Mouse (Mus musculus) lung, postnatal 4 days (tissue): ENCODE data around the gene Gm49325.

Source experiments
- DNase-seq, 2 experiments: peaks; one replicate each; pipeline ENCODE4 v3.0.0; 2021

Gene Gm49325

DNA sequence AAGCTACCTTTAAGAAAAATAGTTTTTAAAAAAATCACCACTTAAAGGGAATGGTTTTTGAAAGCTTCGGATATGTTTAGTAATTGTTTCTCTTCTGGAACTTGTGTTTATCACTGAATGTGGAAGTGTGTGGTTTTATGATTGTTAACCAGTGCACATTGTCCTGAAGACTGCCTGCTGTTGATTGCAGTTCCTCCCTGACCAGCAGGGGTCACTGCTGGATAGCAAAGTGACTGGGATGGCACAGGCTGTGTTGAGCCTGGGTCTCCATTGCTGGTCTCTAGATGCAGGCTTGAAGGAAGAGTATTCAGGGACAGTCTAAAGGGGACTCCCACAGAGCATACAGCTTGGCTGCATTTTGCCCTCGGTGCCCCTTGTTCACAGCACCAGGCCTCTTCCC is 21.5 kb downstream of the Gm49325 start:
- peak; percentile 78 to 88 for DNase-seq

DNA sequence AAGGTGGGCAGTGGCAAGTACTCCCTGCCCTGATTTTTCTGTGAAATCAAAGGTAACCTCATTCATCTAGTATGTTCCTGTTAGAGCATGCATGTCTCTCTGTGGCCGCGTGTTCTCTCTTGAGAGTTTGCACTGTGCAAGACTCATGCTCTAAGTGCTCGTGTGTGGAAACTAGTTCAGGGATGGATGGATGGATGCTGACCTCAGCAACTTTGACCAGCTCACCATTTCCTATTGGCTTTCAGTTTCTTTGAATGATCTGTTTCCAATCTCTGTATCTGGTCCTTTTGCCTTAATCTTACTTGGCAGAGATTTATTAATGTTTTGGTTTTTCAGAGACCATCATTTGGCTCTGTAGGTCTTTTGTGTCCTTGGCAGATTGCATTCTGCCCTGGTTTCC is 23.2 kb downstream of the Gm49325 start:
- no peak for DNase-seq

DNA sequence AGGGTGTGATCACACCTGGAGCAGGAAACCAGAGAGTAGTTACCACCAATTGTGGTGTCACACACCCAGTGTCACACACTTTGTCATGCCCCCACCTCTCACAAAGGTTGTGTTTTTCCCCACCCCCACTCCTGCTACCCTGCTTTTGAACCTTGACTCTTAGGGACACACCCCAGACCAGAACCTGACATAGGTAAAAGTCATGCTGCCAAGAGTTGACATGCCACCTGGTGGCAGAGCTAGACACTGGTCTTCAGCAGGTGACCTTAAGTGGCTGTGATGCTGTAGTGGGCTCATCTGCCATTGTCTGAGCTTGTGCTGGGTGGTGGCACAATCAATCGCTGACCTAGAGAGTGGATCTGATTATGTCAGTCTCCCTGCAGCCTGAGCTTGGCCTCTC is 24.0 kb downstream of the Gm49325 start:
- no peak for DNase-seq

DNA sequence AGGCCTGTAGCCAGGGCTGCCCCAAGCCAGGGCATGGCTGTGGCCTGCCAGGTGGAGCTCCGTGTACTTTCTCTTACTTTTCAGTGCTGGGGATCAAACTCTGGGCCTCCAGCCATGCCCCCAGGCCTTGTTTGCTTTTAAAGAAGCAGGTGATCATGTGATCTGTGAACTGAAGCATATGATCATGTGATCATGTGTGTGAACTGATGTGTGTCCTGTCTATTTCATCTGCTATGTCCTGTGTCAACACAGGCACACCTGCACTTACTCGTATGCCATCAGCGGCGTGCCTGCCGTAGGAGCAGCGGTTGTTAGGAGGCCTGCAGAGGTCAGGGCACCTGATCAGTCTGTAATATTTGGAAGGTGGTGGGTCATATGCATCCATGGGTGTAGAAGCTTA is 28.0 kb downstream of the Gm49325 start:
- DNase-seq = no peak

DNA sequence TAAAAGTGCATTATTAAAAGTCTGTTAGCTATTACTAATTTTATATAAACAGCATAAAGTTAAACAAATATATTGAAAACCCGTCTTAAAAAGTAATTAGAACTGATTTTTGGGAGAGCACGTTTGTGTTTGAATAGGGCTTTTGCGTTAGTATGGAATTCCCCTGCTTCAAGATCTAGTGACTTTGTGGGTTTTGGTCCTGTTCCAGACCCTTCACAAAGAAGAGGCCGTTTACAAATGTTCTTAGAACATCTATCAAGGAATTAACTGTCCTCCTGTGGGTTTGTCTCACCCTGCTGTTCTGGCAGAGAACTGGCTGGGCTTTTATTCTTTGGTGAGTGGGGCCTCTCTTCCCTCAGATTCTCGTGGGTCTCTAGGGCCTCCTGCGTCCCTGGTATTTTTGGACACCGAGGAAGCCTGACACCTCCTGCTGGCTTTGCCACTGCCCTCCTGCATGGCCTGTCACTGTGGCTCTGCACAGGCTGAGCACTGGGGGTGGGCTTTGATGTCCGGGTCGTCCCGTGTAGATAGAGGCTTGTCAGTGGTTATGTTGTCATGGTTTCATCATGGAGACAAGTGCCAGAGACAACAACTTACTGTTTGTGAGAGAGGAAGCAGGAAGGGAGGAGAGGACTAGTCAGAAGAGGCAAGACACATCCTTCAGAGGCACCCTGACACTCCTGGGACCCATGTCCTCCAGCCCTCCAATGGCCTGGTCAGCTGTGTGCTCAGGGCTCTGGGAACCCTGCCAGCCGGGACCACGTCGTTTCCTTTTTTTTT is 28.6 kb downstream of the Gm49325 start:
- peak; percentile 38 to 72 for DNase-seq

DNA sequence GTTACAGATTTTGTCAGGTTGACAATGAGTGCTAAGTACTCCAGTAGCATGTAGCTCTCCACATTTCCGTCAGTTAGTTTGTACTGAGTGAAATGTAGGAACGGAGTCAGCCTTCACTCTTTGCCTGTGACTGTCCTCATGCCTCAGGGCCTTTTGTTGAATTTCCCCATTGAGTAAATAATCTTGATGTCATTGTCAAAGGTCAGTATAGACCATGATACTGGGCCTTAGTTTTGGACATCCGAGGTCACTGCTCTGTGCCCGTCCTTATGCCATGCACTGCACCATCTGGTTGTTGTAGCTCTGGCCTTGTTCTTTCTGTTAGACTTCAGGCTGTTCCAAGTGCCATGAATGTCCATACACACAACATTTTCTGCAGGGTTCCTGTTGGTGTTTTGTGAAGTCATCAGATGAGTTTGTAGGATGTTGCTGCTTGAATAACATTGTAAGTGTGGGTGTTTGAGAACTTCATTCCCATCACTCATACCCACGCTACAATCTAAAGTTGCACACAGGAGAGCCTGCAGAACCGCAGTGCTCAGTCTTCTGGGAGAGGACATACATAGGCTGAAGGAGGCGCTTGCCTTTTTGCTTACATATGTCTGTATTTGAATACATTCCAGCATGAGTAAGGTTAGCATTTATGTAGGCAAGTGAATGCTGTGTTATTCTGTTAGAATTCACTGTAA is 30.4 kb downstream of the Gm49325 start:
- DNase-seq = no peak

GRCm38 (mm10) chr10:77638956-77639355 is 33.0 kb downstream of the Gm49325 start:
- peak in 1 of 2 experiments; percentile 56 for DNase-seq

DNA sequence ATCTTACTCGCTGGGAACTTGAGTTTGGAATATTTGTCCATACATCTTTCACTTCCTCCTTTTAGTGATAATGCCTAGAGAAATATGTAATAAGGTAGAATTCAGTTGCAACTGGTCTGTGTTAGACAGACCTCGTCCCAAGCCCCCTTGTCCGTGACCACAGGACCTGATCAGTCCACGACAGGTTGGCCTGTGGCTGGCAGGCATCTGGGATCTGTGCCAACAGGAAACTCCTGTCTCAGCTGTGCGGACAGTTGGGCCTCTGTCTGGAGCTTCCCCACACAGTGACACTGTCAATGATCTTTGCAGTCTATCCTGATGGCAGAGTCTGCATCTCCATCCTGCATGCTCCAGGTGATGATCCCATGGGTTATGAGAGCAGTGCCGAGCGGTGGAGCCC is 37.2 kb downstream of the Gm49325 start:
- no peak for DNase-seq

DNA sequence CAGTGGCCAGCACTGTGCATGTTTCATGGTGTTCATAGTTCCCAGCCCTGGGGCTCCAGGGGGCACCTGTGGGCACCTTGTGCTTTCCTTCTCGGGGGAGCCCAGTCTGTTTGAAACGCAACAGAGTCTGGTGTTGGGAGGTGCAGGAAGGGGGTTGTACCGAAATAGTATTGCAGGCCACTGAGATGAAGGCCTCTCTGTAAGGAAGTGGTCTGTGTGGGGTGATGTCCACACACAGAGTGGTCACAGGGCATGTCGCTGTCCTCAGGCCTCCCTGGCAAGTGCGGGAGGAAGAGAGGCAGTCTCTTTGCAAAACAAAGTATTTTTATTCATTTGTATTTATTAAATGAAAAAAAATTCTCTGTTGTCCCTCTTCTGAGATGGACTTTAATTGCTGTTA is 39.6 kb downstream of the Gm49325 start:
- DNase-seq = no peak

- no peak for DNase-seq
Measured at GRCm38 (mm10) chr10:77647461-77647860, 41.5 kb downstream of the Gm49325 start.

- no peak for DNase-seq
Measured at GRCm38 (mm10) chr10:77647901-77648300, 41.9 kb downstream of the Gm49325 start.

DNA sequence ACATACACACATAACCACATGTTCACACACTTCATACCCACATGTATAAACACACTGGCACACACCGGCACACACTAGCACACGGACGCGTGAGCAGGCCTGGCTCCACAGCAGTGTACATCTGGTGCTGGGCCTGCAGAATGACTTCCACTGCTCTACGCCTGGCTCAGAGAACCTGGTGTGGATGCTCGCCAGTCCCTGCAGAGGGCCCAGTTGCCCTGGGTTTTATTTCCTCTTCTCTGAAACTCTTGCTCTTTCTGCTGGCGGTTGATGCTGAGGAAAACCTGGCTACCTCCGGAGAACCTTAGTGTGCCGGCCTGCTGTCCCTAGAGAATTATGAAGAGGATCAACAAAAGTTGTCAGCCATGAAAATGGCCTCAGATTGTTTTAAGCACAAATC is 46.0 kb downstream of the Gm49325 start:
- no peak for DNase-seq

DNA sequence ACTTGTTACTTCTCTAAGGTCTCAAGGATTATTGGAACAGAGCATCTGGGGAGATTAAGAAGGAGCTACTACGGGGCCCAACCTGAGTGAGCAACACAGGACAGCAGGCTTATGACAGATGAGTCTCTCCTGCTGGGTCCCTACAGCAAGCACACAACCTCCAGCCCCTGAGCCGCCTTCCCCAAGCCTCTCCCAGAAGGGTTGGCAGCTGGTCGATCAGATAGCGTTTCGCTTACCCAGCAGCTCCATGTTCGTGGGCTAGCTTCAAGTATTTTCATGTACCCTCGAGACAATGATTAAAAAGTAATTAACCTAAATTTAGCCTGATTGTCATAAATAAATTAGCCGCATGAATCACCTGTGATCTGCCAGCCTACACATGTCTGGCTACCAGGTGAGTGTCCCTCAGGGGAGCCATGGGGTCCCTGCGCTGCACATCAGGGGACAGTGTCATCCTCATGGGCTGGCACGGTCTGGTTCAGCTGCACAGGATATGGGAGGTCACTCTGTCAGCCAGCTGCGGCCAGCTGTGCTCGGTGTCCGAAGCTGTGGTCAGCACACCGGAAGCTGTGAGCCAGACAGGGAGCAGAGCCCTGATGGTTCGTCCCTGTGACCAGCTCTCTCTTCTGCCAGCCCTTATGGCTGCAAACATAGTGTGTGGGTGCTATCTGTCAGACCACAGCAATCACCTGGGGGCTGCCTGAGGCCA is 52.4 kb downstream of the Gm49325 start:
- DNase-seq = peak; percentile 67 to 90

- no peak for DNase-seq
Measured at GRCm38 (mm10) chr10:77663949-77664665, 58.1 kb downstream of the Gm49325 start.

- DNase-seq = no peak
Measured at GRCm38 (mm10) chr10:77666342-77666741, 60.3 kb downstream of the Gm49325 start.

- DNase-seq = no peak
Measured at GRCm38 (mm10) chr10:77667402-77667801, 61.4 kb downstream of the Gm49325 start.

- no peak for DNase-seq
Measured at GRCm38 (mm10) chr10:77670710-77671109, 64.7 kb downstream of the Gm49325 start.

DNA sequence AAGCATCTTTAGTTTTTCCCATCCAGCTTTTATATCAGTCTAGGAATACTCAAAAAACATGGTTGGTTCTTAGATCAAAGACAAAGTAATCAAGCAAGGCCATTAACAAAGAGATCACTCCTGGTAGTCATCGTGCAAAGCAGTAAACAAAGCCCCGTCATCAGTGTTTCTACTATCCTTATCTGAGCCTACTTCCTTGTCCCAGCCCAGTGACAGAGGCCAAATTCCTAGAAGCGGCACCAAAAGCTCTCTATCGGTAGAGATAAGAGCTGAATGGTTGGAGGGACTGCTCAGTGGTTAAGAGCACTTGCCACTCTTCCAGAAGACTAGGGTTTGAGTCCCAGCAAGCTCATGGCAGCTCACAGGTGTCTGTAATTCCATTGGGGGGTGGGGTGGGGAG is 65.5 kb downstream of the Gm49325 start:
- no peak for DNase-seq

DNA sequence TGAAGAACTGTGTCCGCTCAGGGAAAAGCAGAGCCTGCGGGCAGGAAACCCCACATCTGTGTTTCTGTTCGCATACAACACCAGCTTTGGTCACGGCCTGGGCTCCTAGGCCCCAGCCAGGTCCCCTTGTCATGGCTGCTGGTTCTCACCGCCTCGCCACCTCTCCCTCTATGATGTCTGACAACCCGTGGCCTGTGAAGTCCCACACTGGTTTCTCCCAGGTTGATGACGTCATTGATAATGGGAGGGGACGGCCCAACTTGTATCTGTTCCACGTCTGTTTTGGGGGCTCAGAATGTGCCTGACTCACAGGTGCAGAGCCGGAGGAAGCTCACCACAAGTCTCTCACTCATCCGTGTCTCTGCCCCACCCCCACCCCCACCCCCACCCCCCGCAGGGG is 67.8 kb downstream of the Gm49325 start:
- DNase-seq = no peak

DNA sequence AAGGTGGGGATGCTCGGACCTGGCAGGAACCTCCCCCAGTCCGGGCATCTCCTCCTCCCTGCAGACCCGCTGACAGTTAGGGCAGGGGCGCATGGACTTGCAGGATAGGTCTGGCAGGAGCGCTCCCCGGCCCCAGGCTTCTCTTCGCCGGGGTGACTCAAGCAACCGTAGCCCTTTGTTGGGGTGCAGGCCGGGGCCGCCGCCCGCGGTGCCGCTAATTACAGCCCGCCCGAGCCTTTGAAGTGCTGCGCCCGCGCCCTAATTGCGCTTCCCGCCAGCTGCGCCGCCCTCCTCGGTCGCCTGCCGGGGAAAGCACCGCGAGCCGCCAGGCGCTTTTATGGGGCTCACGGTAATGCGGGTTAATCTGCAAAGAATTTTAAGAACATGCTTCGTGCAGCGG is 71.6 kb downstream of the Gm49325 start:
- no peak for DNase-seq

DNA sequence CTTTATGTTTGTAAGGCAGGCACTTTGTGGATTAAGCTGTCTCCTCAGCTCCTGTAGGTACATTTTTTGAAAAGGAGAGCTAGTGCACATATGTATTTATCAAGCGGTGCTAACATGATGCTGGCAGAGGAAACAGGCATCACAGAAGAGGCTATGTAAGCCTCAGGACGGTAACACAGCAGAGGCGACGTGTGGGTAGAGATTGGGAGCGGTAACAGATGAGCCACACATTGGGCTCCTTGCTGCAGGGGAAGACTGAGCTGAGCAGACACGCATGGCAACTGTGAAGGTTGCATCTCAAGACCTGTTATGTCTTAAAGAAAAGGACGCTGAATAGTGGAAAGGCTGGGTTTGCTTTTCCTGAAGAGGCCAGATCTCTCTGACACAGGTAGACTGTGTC is 77.0 kb downstream of the Gm49325 start:
- DNase-seq = no peak

GRCm38 (mm10) chr10:77684181-77684580 is 78.2 kb downstream of the Gm49325 start:
- no peak for DNase-seq
